Mouse (Mus musculus) gastrocnemius, adult 2 months (tissue): ENCODE measurements at regions not wholly inside any gene's neighbourhood (a gene's known extent, or its start where the extent isn't known, plus 50 kb on each side); places are given as distances from the start of the nearest gene placed in this dataset.

Experiments
- DNase-seq: peaks from one replicate; pipeline ENCODE4 v3.0.0; 2022
- H3K27ac ChIP-seq: fragments of 200-600 bp; 2 replicates; pipeline ENCODE4 v1.8.1; 2022; ENCODE audit warnings: mild to moderate bottlenecking
- H3K4me3 ChIP-seq: fragments of 200-600 bp; 2 replicates; pipeline ENCODE4 v1.8.1; 2022; ENCODE audit warnings: mild to moderate bottlenecking, moderate library complexity
- CTCF ChIP-seq: fragments of 200-600 bp; IDR thresholded peaks from 2 replicates; pipeline ENCODE4 v1.8.1; 2022; ENCODE audit warnings: antibody characterized with exemption, mild to moderate bottlenecking, moderate library complexity
- intact Hi-C: fragments of 180-260 bp; cut with DNase I; formaldehyde crosslinking; loops from one replicate; pipeline ENCODE4 v1.15.1; 2025

- DNase-seq = no peak
- no peak overlapping the region for H3K4me3 ChIP-seq
- H3K27ac ChIP-seq = no peak overlapping the region
- intact Hi-C loops = no loop called here
- TF ChIP-seq CTCF = no peak
Observed at GRCm38 (mm10) chr3:143729473-143730076, 475.4 kb downstream of the Lmo4 start.

DNA sequence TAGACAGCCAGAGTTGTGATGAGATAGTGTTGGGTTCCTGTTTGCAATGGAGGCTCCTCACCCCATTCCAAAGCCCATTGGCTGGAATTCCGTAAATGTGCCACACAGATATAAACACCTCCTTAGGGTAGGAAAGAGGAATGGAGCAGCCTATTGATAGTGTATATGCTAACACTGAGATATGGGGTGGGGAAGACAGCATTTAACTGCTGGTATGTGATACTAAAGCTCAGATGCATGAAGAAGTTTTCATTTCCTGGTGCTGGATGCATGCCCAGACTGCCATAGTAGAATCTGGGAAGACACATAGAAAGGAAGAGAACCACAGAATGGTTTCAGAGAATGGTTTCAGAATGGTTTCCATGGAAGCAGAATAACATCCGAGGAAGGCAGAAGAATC lies 482.4 kb downstream of the Lmo4 start:
- intact Hi-C loops = no loop called here
- DNase-seq = no peak
- no peak overlapping the region for H3K4me3 ChIP-seq
- H3K27ac ChIP-seq = no peak overlapping the region
- TF ChIP-seq CTCF = no peak

- Histone ChIP-seq H3K27ac (no peak overlapping the region), H3K4me3 (no peak overlapping the region)
- no peak for DNase-seq
- TF ChIP-seq CTCF = no peak
- intact Hi-C loops = no loop called here
Observed at GRCm38 (mm10) chr3:143722082-143722481, 482.9 kb downstream of the Lmo4 start.

DNA sequence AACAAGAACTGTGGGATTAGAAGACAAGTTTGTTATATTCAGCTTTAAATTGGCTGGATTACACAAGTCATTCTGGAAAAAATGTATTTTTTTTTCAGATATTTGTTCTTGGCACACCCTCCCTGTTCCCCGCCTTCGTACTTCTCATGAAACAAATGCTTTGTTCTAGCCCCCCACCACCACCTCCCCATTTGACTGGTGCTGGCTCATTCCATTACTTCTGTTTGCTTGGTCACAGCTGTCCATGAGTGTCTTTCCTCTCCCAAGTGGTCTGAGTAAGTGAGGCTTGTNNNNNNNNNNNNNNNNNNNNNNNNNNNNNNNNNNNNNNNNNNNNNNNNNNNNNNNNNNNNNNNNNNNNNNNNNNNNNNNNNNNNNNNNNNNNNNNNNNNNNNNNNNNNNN lies 491.8 kb downstream of the Lmo4 start:
- Histone ChIP-seq H3K4me3 (no peak overlapping the region), H3K27ac (no peak overlapping the region)
- no peak for DNase-seq
- no peak for TF ChIP-seq CTCF
- intact Hi-C loops = no loop called here

DNA sequence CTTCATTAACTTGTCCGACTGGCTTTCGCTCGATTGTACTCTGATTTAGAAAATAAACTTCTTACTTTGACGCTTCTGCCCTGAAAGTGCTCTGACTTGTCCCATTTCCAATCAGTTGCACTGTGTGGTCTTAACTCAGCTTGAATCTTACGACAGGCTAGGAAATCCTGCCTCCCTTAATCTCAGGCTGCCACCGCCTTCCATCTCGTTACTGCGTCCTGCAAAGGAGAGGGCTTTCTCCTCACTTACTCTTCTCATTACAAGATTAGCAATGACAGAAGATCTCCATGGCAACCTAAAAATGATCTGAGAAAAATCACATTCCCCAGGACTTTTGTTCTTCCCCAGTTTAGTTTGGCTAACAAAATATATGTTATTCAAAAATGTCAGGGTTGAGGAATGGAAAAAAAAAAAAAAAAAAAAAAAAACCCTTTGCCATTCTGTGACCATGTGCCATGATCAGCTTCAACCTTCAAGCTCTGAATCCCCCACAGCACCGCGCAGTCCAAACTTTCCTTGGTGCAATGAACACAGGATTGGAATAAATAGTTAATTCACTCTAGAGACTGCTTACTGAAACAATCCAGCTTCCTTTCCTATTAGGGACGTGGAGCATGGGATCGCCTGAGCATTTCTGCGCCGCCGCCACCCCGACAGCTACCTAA lies 494.1 kb downstream of the Lmo4 start:
- TF ChIP-seq CTCF = no peak
- Histone ChIP-seq H3K4me3 (no peak overlapping the region), H3K27ac (no peak overlapping the region)
- intact Hi-C loops = no loop called here
- no peak for DNase-seq

- intact Hi-C loops = no loop called here
- DNase-seq = no peak
- Histone ChIP-seq H3K4me3 (no peak overlapping the region), H3K27ac (no peak overlapping the region)
- no peak for TF ChIP-seq CTCF
Observed at GRCm38 (mm10) chr3:143706679-143707078, 498.3 kb downstream of the Lmo4 start.

GRCm38 (mm10) chr3:143694817-143695216 lies 510.2 kb downstream of the Lmo4 start:
- intact Hi-C loops = no loop called here
- Histone ChIP-seq H3K27ac (no peak overlapping the region), H3K4me3 (no peak overlapping the region)
- no peak for TF ChIP-seq CTCF
- no peak for DNase-seq

- H3K27ac ChIP-seq = no peak overlapping the region
- intact Hi-C loops = no loop called here
- no peak overlapping the region for H3K4me3 ChIP-seq
- TF ChIP-seq CTCF = no peak
- no peak for DNase-seq
Observed at GRCm38 (mm10) chr3:143685742-143686141, 519.3 kb downstream of the Lmo4 start.

- H3K4me3 ChIP-seq = no peak overlapping the region
- H3K27ac ChIP-seq = no peak overlapping the region
- no peak for TF ChIP-seq CTCF
- intact Hi-C loops = no loop called here
- no peak for DNase-seq
Observed at GRCm38 (mm10) chr3:143678186-143678585, 526.8 kb downstream of the Lmo4 start.

DNA sequence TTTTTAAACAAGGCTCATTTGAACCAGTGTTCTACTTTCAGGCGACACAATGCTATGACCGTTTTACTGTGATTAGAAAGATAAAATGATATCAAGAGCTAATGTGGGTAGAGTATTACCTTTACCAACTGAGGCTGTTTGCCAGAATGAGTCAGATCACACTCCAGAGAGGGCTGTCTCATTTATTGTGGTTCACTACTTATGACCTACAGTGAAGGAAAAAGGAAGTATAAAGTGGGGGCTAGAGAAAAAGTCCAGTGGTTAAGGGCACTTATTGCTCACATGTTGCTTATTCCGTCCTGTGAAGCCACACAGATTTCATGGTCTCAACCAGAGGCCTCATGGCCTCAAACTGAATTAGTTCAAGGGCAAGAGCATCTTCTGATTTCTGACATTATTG lies 530.2 kb downstream of the Lmo4 start:
- intact Hi-C loops = no loop called here

GRCm38 (mm10) chr3:143674446-143674845 lies 530.6 kb downstream of the Lmo4 start:
- TF ChIP-seq CTCF = no peak
- intact Hi-C loops = no loop called here
- no peak for DNase-seq

More for the DNA sequence above, 530.2 kb downstream of the Lmo4 start:
- DNase-seq = no peak
- H3K4me3 ChIP-seq = no peak overlapping the region
- no peak overlapping the region for H3K27ac ChIP-seq
- no peak for TF ChIP-seq CTCF

GRCm38 (mm10) chr3:143662041-143662685 lies 542.9 kb downstream of the Lmo4 start:
- intact Hi-C loops = no loop called here
- TF ChIP-seq CTCF = no peak
- no peak overlapping the region for H3K4me3 ChIP-seq
- H3K27ac ChIP-seq = no peak overlapping the region
- DNase-seq = no peak

More at GRCm38 (mm10) chr3:143674446-143674845, 530.6 kb downstream of the Lmo4 start:
- H3K4me3 ChIP-seq = no peak overlapping the region
- H3K27ac ChIP-seq = no peak overlapping the region

GRCm38 (mm10) chr3:143659421-143659978 lies 545.5 kb downstream of the Lmo4 start:
- no peak for DNase-seq
- TF ChIP-seq CTCF = no peak
- H3K27ac ChIP-seq = no peak overlapping the region
- no peak overlapping the region for H3K4me3 ChIP-seq
- intact Hi-C loops = no loop called here

DNA sequence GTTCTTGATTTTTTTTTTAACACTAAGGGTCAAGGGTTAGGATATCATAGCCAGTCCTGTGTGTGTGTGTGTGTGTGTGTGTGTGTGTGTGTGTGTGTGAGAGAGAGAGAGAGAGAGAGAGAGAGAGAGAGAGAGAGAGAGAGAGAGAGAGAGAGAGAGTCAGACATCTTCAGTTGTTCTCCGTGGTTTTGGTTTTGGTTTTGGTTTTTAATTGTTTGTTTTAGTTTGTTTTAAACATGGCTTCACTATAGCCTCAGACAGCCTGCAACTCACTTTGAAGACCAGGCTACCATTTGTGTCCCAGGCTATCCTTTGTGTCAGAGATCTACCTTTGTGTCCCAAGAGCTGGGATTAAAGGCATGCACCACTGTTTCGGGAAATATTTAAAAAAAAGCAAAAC lies 557.8 kb downstream of the Lmo4 start:
- no peak for DNase-seq
- Histone ChIP-seq H3K4me3 (no peak overlapping the region), H3K27ac (no peak overlapping the region)
- intact Hi-C loops = no loop called here
- no peak for TF ChIP-seq CTCF
